Mouse (Mus musculus) right cerebral cortex, postnatal 14 days (tissue): ENCODE data around the gene Sun2.

ENCODE experiments used
- DNase-seq: peaks from one replicate; pipeline ENCODE4 v3.0.0; 2022

The Sun2 gene

DNA sequence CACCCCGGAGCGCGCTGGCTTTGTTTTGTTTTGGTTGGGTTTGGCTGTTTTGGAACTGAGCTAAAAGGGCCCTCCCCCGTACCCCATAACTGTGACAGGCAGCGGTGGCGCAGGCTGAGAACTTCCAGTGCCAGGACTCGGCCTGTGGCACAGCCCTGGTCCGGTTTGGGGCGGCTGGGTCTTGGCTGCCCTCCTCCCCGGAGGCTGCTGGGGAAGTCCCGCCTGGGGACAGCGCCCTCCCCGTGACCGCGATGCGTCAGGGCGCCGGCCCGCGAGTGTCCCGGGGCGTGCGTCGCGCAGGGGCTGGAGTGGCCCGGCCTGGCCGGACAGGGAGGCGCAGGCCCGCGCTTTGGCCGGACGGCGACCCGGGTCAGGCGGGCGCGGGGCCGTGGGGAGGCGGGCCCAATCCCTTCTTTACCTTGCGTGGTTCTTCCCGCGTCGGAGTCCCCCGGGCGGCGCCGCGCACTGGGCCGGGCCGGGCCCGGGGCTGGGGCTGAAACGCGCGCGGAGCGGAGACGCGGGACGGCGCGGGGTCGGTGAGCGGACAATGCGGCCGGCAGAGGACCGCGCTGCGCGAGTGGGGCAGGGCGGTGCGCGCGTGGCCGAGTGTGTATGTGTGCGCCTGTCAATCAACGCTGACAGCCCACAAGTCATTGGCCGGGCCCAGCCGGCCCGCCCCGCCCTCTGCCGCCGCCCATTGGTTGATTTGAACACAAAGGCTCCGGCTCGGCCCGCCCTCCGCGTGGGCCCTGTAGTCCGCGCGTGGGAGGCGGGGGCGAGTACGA, at the start of gene Sun2:
Gene Sun2, minus strand, starts transcription at position 616 of the 785 bp plus-strand sequence.
- peak; percentile 94 for DNase-seq

DNA sequence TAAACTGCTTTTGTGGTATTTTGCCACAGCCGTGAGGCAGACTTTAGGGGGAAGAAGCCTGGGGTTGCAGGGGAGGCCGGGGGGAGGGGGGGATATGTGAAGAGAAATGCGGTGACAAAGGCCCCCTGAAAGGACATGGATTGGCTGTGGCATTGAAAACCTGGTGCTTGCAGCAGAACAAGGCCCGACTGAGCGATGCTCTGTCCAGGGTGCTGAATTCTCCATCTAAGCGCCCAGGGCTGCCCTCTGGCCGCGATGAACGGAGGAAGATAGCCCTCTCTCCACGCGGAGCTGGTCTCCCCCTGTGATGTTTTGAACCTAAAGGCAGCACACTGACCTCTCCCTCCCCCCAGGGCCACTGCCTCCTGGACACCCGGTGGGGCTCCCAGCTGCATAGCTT, 49.2 kb upstream of the Sun2 start:
- DNase-seq = no peak

DNA sequence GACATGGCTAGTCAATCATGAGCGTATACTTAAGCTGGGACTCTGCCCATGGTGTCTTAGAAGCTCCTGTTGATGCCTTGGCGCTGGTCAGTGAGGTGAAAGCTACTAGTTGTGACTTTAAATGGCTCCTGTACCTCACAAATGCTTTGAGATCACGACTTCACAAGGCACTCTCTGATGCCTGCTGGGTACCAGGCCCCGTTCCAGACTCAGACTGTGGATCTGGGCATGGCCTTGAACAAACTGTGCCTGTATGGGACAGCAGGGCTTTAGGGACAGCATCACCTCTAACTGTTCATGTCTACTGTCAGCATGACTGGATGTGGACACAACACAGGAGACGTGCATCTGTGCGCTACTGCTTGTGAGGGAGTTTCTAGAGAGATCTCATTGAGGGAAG, 48.6 kb upstream of the Sun2 start:
- DNase-seq = no peak

DNA sequence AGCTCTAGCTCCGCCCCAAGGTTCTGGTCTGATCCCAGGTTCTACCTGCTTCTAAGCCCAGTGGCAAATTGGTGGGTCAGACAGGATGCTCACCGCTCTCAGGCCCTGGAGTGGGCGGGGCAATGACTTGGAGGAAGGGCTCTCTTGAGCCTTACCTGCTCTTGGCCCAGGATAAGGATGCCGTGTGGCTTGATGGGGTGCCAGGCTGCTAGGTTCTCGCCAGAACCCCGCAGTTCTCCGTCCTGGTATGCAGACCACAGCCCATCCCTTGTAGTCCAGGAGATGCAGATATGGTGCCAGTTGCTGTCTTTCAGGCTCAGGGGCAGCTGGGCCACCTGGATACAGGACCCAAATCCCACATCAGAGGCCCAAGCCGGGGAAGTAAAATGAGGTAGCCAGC, 47.8 kb upstream of the Sun2 start:
- DNase-seq = no peak

DNA sequence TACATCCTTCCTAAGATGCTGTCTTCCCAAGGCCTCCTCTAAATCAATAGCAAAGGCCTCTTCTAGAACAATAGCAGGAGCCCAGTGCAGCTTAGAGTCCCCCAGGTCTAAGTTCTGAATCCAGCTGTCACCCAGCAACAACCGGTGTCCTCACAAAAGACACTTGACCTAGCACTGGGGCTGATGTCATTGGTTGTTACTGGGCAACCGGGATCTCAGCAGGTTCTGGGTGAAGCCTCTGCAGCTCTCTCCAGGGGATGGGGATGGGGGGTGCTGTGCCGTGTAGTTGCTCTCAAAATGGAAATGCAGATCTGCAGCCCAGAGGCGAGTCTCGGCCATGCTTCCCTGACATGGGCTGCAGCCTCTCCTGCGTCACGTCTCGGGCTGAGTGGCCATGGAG, 45.5 kb upstream of the Sun2 start:
- no peak for DNase-seq

DNA sequence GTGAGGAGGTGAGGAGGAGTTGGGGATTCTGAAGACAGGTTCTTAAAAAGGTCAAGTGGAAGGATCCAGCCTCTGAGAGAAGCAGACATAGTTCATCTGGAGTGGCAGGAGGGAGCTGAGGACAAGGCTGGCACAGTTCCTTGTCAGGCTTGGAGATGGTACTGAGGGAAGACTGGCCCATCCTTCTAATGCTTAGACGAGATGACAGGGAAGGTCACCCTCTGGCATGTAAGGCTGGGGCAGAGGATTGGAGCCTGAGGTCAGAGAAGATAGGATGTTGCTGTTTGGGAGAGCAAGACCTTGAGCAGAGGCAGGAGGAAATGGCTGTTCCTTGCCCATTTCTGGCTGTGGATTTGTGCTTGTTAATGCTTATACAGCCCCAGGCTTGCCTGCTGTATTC, 42.7 kb upstream of the Sun2 start:
- no peak for DNase-seq

DNA sequence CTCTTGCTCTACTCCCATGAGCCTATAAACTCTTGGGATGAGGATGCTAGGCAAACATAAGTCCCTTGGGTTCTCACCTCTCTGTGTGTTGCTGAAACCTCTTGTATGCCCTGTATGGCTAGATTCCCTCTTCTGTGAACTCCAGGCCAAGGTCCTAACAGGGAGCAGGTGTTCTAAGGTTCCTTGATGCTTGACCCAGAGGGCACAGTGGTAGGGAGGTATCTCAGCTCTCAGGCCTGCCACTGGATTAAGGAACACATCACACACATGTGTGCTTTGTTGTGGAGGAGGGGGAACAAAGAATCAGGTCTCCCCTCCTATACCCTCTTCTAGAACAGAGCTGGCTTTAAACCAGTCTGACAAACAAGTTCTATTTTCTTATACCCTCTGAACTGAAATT, 35.4 kb upstream of the Sun2 start, which contains the start of gene Dnal4:
Gene Dnal4, minus strand, starts transcription at position 101 of the 400 bp plus-strand sequence.
- no peak for DNase-seq

DNA sequence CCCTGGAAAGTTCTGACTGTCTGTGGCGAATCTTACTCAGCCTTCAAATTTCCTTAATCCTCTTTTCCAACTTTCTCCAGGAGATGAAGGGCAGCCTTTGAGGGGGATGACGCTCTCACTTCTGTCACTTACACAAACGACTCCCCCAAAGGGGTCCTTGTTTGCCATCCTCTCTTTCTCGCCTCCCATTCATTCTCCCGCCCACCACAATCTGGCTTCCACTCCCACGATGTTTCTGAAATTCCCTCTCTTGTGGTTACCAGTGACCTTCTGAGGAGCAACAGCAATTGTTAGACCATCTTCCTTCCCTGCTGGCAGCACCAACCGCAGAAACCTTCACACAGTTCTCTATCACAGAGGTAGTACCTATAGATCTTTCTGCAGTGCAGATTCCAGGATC, 33.3 kb upstream of the Sun2 start:
- DNase-seq = no peak

DNA sequence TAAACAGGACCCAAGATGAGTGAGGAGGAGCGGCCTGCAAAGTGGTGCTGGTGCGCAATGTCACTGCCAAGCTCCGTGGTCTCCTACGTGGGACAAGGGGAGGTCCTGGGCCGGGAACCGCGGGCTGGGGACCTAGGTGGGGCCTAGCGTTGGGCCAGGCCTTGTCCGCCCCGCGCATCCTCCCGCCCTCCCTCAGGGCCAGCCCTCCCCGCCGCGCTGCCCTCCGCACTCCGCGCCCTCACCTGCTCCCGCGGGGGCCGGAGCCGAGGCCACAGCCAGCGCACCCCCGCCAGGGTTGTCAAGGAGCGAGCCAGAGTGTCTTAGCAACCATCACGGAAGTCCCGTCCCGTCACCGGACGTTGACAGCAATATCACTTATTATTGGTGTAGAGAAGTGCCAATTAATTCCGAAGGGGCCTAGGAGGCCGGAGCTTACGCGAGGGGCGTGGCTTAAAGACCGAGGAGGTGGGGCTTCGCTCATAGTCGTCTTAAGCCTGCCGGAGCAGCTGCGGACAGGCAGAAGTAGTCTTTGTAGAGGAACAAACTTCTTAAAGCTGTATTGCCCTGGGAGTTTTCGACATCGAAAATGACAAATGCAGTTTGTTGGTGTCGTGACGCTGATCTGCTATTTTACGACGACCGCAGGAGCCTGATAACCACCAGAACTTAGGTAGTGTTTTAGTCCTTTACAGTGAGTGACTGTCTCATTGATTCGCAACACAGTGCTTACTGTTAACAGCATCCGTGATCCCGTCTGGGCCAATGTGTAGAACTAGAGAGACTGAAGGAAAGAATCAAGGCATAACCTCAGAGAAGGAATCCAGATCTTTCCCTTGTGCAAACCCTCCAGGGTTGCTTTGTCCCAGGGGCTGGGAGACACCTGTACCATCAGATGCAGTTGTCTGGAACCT, 32.0 kb upstream of the Sun2 start:
- DNase-seq = peak; percentile 95

DNA sequence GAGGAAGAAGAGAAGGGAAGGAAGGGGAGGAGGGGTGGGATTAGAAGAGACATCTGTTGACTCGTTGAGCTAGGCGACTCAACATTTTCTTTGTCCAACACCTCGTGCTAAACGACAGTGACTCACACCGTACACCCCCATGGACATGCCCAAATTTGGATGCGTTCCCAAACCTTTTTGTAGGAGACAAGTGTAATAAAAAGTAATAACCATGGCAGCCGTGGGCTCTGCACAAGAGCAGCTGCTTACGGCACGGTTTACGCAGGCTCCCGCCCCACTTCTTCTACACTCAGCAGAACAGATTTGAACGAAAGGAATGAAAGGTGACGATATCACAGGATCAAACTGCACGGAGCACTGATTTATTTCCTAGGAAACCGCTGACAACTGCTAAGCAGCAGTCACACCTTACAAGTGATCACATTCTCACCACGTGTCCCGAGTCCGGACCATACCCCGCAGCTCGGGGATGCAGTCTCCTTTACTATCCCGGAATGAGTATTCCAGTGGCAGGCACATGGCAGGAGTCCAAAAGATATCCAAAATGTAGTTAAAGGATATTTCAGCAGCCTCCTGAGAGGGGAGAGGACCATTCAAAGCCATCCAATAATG, 28.4 kb upstream of the Sun2 start:
- no peak for DNase-seq

DNA sequence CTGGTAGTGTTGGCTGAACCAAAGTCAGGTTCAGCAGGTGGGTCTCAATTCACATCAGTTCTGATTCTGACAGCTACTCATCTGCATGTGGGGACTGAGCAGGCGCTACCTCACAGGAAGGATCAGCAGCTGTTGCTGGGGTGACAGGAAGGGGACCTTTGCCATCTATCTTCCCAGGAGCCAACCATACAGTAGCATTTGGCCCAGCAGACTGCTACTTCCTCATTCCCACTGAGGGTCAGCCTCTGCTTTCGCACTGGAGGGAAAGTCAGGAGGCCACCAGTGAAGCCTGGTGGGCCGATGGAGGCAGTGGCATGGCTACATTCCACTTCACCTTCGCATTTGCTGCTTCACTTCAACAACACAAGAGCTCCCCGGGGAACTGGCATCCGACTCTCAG, 26.0 kb upstream of the Sun2 start:
- DNase-seq = no peak

DNA sequence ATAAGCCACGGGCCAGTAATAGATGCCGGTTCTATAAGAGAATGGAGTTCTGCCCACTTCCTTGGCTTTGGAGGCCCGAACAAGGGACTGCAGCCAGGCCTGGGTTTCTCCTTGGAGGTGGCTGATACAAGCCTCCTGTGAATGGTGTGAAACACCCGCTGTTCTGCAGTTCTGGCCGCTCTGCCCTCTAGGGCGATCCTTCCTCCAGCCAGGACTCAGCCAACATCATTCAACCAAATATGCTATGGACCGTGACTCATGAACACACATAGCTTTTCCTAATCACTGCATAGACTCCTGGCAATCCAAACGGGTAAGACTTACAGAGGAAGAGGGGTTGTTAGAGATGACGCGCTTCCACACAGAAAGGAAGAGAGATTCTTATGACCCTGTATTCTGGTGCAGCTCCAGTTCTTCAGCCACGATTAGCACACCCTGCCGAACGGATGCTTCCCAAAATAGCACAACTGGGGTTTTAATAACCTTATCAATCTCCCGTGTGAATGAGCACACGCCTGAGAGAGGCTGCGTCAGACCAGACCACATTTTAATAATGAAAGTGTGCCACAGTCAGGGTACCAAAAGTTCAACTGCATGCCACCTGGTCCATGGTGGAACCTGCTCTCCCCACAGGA, 25.1 kb upstream of the Sun2 start:
- DNase-seq = no peak

DNA sequence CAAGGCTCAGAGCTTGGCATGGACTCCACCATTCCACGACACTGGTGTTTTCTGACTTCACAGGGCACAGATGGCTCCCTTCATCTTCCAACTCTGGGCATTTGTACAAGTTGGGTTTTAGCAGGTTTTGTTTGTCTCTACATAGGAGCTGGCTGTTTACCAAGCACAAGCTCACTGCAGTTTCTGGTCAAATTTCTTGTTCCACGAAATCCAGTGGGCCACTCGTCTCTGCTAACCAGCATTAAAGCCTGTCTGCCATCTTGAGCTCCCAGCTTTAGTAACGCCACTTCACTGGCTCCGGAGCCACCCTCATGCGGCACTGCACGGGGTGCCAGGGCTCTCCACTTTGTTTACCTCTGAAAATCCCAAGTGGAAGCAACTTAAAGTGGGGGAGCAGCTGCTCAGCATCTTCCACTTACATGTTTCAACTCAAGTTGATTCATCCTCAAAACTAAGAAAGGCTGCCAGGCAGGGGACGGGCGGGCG, 24.3 kb upstream of the Sun2 start:
- DNase-seq = no peak

DNA sequence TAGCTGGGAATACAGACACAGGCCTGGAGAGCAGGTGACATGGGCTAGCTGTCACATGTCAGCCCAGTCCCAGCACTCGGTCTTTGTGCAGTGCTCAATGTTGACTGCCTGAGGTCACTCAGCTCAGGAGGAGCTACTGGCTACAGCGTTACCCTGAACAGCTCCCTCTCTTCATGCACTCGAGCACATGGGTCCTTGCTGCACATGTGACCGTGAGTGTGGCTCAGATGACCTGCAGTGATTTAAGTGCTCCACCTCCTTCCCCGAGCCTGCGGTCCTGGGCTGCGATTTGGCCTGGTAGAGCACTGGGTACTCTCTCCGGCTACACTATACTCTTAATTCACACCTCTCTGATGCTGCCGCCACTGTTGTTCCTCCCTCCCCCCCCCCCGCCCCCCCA, 23.8 kb upstream of the Sun2 start:
- DNase-seq = no peak

DNA sequence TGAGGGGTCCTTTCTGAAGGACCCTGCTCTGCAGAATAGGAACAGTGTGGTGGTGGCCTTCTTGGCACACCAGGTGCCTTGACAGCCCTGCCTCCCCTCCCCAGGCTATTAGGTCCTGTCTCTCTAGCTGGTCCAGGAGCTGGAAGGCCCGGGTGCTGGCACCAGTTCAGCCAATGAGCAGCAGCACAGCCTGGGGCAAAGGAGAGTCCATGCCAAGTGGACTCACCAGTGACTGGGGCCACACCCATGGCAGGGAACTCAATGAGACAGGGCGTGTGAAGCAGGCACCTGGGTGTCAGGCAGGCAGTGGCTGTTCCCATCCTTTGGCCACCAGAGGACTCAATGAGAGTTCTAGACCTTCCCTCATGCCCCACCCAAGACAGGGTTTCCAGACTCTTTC, 23.0 kb upstream of the Sun2 start:
- no peak for DNase-seq

DNA sequence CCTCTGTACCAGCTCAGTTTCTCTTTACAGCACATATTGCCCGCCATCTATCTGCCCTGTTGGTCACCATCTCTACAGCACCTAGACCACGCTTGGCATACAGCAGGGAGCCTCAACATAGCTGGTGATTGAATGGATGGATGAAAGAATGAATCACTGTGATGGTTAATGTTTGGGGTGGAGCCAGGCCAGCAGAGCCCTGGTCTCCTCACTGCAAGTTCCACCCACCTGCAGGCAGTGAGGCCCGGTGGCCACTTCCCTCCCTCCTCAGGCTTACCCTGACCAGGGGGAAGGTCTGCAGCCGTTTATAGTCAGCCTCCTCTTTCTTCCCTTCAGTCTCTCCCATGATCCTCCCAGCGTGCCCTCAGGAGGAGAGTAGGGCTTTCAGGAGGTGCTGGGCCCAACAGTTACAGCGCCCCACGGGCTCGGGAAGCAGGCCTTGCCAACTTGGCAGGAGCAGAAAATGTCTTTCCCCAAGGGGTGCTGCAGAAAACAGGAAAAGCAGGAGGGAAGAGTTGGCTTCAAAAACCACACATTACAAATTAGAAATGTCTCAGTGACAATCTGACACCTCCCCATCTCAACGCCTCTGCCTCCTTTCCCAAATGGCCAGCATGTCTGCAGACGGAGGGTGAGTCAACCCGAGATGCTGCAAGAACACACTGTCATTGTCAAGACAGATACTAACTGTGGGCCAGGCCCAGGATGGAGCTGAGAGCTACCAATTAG, 22.4 kb upstream of the Sun2 start:
- DNase-seq = no peak

DNA sequence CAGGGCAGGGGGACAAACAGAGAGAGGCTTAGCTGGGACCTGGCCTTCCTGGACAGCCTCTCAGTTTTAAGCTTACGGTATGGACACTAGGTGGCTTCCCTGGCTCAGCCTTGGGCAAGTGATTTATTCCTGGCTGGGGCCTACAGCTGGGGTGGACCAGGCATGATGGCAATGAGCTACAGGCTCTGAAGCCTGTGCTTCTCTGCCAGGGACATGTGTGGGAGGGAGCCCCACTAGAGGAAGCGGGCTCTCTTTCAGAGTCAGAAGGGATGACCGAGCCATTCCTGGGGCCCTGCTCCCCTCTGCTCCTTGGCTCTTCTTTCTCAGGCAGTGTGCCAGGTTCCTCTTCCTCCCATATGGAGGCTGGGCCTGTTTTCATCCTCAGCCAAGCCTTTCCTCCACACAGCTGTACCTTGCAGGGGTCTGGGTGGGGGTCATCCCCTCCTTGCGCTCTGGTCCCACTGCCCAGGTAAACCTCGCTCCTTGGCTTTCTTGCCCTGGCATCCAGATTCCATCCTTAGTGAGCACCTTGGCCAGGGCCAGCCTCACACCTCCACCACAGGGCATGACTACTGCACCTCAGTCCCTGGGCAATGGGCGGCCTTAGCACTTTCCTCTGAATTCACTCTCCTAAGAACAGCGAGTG, 21.4 kb upstream of the Sun2 start:
- no peak for DNase-seq

DNA sequence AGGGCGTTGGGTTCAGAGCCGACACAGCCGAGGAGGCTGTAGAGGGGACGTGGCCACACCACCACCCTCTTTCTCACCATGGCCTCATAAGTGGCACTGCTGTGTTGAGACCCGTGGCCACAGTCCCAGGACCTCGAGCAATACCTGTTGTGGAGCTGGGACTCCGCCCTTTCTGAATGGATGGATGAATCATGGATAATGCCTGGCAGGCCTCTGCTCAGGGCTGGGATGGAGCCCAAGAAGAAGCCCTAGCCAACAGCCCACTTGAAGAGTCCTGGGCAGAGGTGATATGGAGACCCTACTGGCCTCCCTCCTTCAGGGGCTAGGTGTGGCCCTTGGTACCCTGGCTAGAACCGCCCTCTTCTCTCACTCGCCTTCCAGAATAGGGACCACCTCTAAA, 20.7 kb upstream of the Sun2 start:
- no peak for DNase-seq

DNA sequence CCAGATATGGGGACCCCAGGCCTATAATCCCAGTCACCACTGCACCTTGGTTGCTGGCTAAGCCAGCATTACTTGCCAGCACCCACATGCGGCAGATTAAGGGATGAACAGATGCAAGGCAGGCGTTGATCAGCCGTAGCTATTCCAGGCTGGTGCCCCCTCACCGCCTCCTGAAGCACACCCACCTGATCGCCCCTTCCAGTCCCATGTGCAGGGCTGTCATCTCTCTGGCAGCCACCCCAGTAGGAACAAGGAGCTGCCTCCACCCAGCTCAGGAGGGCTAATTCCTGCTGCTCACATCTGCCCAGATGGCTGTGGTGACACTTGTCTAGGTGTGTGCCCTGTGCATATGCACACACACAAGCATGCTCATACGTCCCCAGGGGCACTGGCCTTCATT, 18.6 kb upstream of the Sun2 start:
- DNase-seq = no peak

DNA sequence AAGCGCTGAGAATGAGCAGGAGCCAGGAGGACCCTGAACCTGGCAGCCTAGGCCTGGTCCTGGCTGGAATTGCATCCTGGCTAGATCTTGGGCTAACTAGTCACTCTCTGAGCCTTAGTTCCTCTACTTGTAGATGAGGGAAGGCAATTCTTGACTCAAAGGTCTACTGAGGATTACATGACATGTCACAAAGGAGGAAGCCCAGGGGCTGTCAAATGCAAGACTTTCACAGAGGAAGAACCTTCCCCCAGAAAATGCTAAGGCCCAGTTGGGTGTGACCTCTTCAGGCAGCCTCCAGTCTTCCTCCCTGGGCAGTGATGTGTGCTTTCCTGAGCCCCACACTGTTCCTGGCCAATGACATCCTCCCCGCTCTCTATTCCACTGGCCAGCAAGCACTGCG, 14.8 kb upstream of the Sun2 start:
- no peak for DNase-seq

DNA sequence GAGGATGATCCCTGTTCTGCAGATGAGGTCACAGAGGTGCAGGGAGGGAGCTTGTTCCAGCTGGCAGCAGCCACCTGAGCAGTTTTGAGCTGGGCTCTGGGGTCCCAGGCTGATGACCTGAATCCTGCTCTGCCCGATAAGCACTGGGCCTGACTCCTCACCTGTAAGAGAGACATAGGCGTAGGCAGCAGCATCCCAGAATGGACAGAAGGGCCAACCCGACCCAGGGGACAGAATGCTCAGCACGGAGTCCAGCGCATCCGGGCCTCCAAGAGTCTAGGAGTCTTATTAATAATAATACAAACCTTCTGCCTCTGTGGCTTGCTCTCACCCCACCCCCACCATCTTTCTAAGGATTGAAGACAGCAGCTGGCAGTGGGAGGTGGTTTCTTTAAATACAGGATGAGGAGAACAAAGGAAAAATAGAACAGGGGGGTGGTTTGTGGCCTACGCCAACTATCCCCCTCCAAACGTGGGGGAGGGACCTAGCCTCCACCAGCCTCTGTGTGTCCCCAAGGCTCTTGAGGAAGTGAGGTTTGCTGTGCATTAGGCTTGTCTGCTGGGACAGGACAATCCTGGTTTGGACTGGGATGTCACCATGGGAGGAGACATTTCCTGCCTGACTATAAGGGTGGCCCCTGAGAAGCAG, 13.8 kb upstream of the Sun2 start:
- DNase-seq = peak; percentile 24
